Mouse (Mus musculus) T-helper 1 cell (primary cell): ENCODE results near the gene Hacd4.

ENCODE experiments used
- in situ Hi-C: fragments of 300-600 bp; cut with MboI, MseI; formaldehyde crosslinking; loops from one replicate; pipeline ENCODE4 v1.15.1; 2025; ENCODE audit warnings: high pct_unique_total_duplicates

Hacd4 gene

GRCm38 (mm10) chr4:88350910-88351309, 87.8 kb downstream of the Hacd4 start:
- in situ Hi-C loops, result no loop called here
